Mouse (Mus musculus) spleen, adult 18-20 months (tissue): ENCODE data around the gene Vnn3.

Source experiments
- DNase-seq, 2 experiments: peaks; one replicate each; pipeline ENCODE4 v3.0.0; 2022; ENCODE audit warnings: mixed read lengths in 2 of 2

Gene Vnn3

GRCm38 (mm10) chr10:23894601-23895349, 43.5 kb downstream of the Vnn3 start, which contains the start of gene Vnn1:
Gene Vnn1 (plus strand): TSS chr10:23894688.
- no peak for DNase-seq

DNA sequence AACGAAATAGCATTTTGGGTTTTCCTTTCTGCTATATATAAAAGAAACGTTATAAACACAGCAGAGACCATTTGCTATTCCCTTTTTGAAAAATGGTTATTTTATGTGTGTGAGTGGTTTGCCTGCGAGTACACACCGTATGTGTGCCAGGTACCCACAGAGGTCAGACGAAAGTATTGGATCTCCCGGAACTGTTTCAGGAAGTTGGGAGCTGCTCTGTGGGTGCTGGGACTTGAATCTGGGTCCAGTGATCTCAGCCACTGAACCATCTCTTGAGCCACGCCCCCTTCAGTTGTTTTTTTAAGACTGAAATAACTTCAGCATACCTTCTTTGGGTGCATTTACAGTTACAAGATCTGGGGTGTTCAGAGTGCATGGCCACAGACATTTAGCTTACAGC, 44.1 kb downstream of the Vnn3 start:
- DNase-seq = no peak

DNA sequence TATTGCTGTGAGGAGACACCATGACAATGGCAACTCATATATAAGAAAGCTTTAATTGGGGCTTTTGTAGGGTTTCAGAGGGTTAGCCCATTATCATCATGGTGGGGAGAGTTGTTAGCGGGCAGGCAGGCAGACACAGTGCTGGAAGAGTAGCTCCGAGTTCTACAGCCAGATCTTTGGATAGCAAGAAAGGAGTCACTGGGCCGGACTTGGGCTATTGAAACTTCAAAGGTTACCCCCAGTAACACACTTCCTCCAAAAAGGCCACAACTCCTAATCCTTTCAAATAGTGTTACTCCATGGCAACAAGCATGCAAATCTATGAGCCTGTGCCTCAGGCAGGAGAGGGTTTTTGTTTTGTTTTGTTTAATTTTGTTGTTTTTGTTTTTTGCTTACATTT, 49.9 kb downstream of the Vnn3 start:
- no peak for DNase-seq

GRCm38 (mm10) chr10:23905661-23906060, 54.4 kb downstream of the Vnn3 start:
- DNase-seq = no peak
